ENCODE assay signal across 24 mouse cellular contexts in genomic region chr1:73575694-73576093, GRCm38 (mm10).
DNase-seq lines count a peak whose midpoint lies in the region; ATAC-seq lines count a peak whose summit lies in the region.
"Had no signal": no experiment of that assay in that cellular context is flagged by ENCODE, and none has a peak within 500 bp of the region (broad histone marks: within the 10 kb centered on the region; RNA-seq: fewer than 3 reads in every experiment).

No protein-coding gene starts in this region.

- no peak overlapping the region; the same call in 1 of the 2 replicates for H3K27ac ChIP-seq in limb, embryonic 13.5 days
- no peak overlapping the region for H3K27ac ChIP-seq in limb, embryonic 10.5 days
- H3K27ac ChIP-seq in kidney, embryonic 14.5 days (ENCODE audit: low read depth, low read length): peak overlapping the region; percentile 53; the same call in 1 of the 2 replicates
- H3K27ac ChIP-seq in limb, embryonic 15.5 days: peak overlapping the region; percentile 67
- H3K27ac ChIP-seq: embryonic facial prominence, embryonic 12.5 days; forebrain, embryonic 12.5 days; heart, embryonic 15.5 days; hindbrain, embryonic 14.5 days; limb, embryonic 12.5 days; liver, embryonic 14.5 days; stomach, postnatal 0 days had no signal

- H3K4me3 ChIP-seq in limb, embryonic 13.5 days: no peak overlapping the region
- no peak overlapping the region for H3K4me3 ChIP-seq in limb, embryonic 10.5 days
- no peak overlapping the region for H3K4me3 ChIP-seq in kidney, embryonic 14.5 days (ENCODE audit: low read length)
- H3K4me3 ChIP-seq in limb, embryonic 15.5 days: no peak overlapping the region
- H3K4me3 ChIP-seq: embryonic facial prominence, embryonic 12.5 days; forebrain, embryonic 12.5 days; heart, embryonic 15.5 days; limb, embryonic 12.5 days had no signal

- H3K4me2 ChIP-seq in limb, embryonic 13.5 days (replicated peaks): no peak overlapping the region
- H3K4me2 ChIP-seq in kidney, embryonic 14.5 days (replicated peaks; ENCODE audit: low read depth, low read length): no peak overlapping the region
- H3K4me2 ChIP-seq in limb, embryonic 15.5 days: no peak overlapping the region
- H3K4me2 ChIP-seq: embryonic facial prominence, embryonic 12.5 days; forebrain, embryonic 12.5 days; heart, embryonic 15.5 days; hindbrain, embryonic 14.5 days; limb, embryonic 12.5 days; lung, embryonic 14.5 days had no signal

- H3K36me3 ChIP-seq in limb, embryonic 13.5 days: no peaks in the 10 kb centered on the region
- H3K36me3 ChIP-seq in limb, embryonic 10.5 days: no peaks in the 10 kb centered on the region
- H3K36me3 ChIP-seq in kidney, embryonic 14.5 days (ENCODE audit: control insufficient read depth, insufficient read depth, low read length): no peaks in the 10 kb centered on the region
- no peaks in the 10 kb centered on the region for H3K36me3 ChIP-seq in limb, embryonic 15.5 days
- H3K36me3 ChIP-seq: embryonic facial prominence, embryonic 12.5 days; forebrain, embryonic 12.5 days; heart, embryonic 15.5 days; limb, embryonic 12.5 days had no signal

- H3K9ac ChIP-seq in limb, embryonic 13.5 days: no peak overlapping the region
- no peak overlapping the region for H3K9ac ChIP-seq in kidney, embryonic 14.5 days (ENCODE audit: low read depth, low read length)
- no peak overlapping the region for H3K9ac ChIP-seq in limb, embryonic 15.5 days
- H3K9ac ChIP-seq: embryonic facial prominence, embryonic 12.5 days; forebrain, embryonic 12.5 days; heart, embryonic 15.5 days; hindbrain, embryonic 14.5 days; limb, embryonic 12.5 days; liver, embryonic 14.5 days; lung, embryonic 14.5 days had no signal

- no peaks in the 10 kb centered on the region for H3K27me3 ChIP-seq in limb, embryonic 13.5 days
- no peaks in the 10 kb centered on the region for H3K27me3 ChIP-seq in limb, embryonic 10.5 days (ENCODE audit: low read depth, poor library complexity, severe bottlenecking)
- H3K27me3 ChIP-seq in kidney, embryonic 14.5 days (ENCODE audit: control insufficient read depth, insufficient read depth, low read length): no peaks in the 10 kb centered on the region
- H3K27me3 ChIP-seq in limb, embryonic 15.5 days: no peaks in the 10 kb centered on the region
- H3K27me3 ChIP-seq: embryonic facial prominence, embryonic 12.5 days; forebrain, embryonic 12.5 days; heart, embryonic 15.5 days; limb, embryonic 12.5 days had no signal

- 40% methylated on average over 1 of the region's 1 CpGs for WGBS in limb, embryonic 13.5 days
- 76% methylated on average over 1 of the region's 1 CpGs for WGBS in limb, embryonic 10.5 days
- 37% methylated on average over 1 of the region's 1 CpGs for WGBS in kidney, embryonic 14.5 days
- 46% methylated on average over 1 of the region's 1 CpGs for WGBS in limb, embryonic 15.5 days

- 0 out of 2 replicates have a peak, but pooled peaks have one; percentile 11 for ATAC-seq in limb, embryonic 13.5 days (ENCODE audit: low FRiP score, low read depth)
- ATAC-seq in kidney, embryonic 14.5 days (ENCODE audit: low FRiP score, low TSS enrichment): no peak
- no peak for ATAC-seq in limb, embryonic 15.5 days (ENCODE audit: insufficient number of reproducible peaks, low FRiP score, low TSS enrichment, low read depth)
- ATAC-seq: activated CD4-positive, CD25-positive, alpha-beta regulatory T cell, adult 4 months had no signal

- DNase-seq in limb, embryonic 10.5 days (ENCODE audit: low spot score): no peak
- DNase-seq in kidney, postnatal 10 days: peak; percentile 16
- no peak for DNase-seq in layer of hippocampus, adult 9-10 months (ENCODE audit: low spot score)
- no peak for DNase-seq in spleen, adult 18-20 months
- DNase-seq: adrenal gland, postnatal 25 days; cerebellum, postnatal 25 days; gastrocnemius, postnatal 25 days; heart, postnatal 36 days; lung, embryonic 14.5 days; lung, postnatal 4 days; midbrain, embryonic 14.5 days; thymus, adult 2 months; thymus, postnatal 4 days had no signal

- H3K4me1 ChIP-seq in limb, embryonic 13.5 days: peaks cover 10% of the 10 kb centered on the region
- H3K4me1 ChIP-seq in limb, embryonic 10.5 days: peaks cover 10% of the 10 kb centered on the region; the same call in 1 of the 2 replicates
- H3K4me1 ChIP-seq in kidney, embryonic 14.5 days (ENCODE audit: control insufficient read depth, insufficient read depth, low read length): no peaks in the 10 kb centered on the region; the same call in 1 of the 2 replicates
- H3K4me1 ChIP-seq in limb, embryonic 15.5 days: peaks cover 3% of the 10 kb centered on the region
- H3K4me1 ChIP-seq: embryonic facial prominence, embryonic 12.5 days; forebrain, embryonic 12.5 days; heart, embryonic 15.5 days had no signal

- no peaks in the 10 kb centered on the region for H3K9me3 ChIP-seq in limb, embryonic 13.5 days
- no peaks in the 10 kb centered on the region for H3K9me3 ChIP-seq in limb, embryonic 10.5 days (replicated peaks)
- no peaks in the 10 kb centered on the region for H3K9me3 ChIP-seq in kidney, embryonic 14.5 days (ENCODE audit: control insufficient read depth, low read length)
- H3K9me3 ChIP-seq in limb, embryonic 15.5 days: no peaks in the 10 kb centered on the region
- H3K9me3 ChIP-seq: embryonic facial prominence, embryonic 12.5 days; forebrain, embryonic 12.5 days; heart, embryonic 15.5 days; limb, embryonic 12.5 days had no signal

Comparison
In these comparisons a context has a peak if more than half of its experiments do, and no peak if none do; other contexts are left out.
1. H3K27ac ChIP-seq: peak in kidney, embryonic 14.5 days (single experiment) and limb, embryonic 15.5 days (single experiment); none in limb, embryonic 13.5 days (single experiment) and limb, embryonic 10.5 days (single experiment).